Mouse (Mus musculus) testis, adult 2 months (tissue): ENCODE measurements around the gene Synpr.

Source experiments
- CTCF ChIP-seq: fragments of 200-500 bp; IDR thresholded peaks from 2 replicates; pipeline ENCODE4 v1.5.1; 2012; ENCODE audit warnings: low read depth, mild to moderate bottlenecking, inconsistent platforms, low read length, moderate library complexity; ENCODE audit not compliant: control insufficient read depth, insufficient read depth, insufficient replicate concordance
- POLR2A ChIP-seq: fragments of 200-500 bp; IDR thresholded peaks from 2 replicates; pipeline ENCODE4 v1.6.1; 2012; ENCODE audit warnings: low read depth, mild to moderate bottlenecking, inconsistent platforms, low read length, moderate library complexity; ENCODE audit not compliant: control insufficient read depth

DNA sequence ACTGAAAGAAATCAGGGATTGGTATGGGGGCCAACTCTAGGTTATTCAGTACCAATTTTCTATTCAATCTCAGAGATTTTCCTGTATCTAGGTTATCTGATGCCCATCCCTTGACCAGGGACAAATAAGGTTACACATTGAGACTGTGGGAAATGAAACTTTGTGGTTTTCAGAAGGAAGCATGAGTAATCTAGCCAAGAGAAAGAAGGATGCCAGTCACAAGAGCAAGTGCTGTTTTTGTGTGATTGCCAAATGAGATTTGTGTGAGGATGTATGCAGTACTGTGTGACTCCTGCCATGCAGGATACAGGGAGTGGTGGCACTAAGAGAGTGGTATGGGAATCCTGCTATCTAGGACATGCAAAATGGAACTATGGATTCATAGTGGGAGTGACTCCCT lies 76.6 kb downstream of the Synpr start:
- TF ChIP-seq CTCF (no peak), POLR2A (no peak)
